Mouse (Mus musculus) MEL (cell line): Measurements from ENCODE around the gene D5Ertd579e. TPM values are rescaled to one million over a fixed set of nuclear protein-coding genes. Genes with fewer than 3 reads are reported as not detected.

ENCODE experiments used
- DNase-seq: peaks from one replicate; pipeline ENCODE4 v3.0.0; 2011; ENCODE audit warnings: low read depth, low spot score
- H3K27ac ChIP-seq: 2 replicates; pipeline ENCODE4 v1.5.1; 2012; ENCODE audit warnings: low read depth, mild to moderate bottlenecking, control low read depth, low read length, moderate library complexity; ENCODE audit not compliant: control insufficient read depth
- H3K27me3 ChIP-seq, 2 experiments: fragments of 150-350 bp in 1 of 2; sonication (generic) in 1 of 2; 2 replicates each; pipeline ENCODE4 v1.6.1; 2012; ENCODE audit warnings: low read length in 2 of 2, mild to moderate bottlenecking in 2 of 2, improper control_type of control experiment in 1 of 2, moderate library complexity in 1 of 2; ENCODE audit not compliant: insufficient read depth in 2 of 2, control insufficient read depth in 1 of 2
- H3K36me3 ChIP-seq, 2 experiments: 2 replicates each; pipeline ENCODE4 v1.6.1; 2012 to 2014; ENCODE audit warnings: low read length in 2 of 2, improper control_type of control experiment in 1 of 2, inconsistent platforms in 1 of 2, mild to moderate bottlenecking in 1 of 2; ENCODE audit not compliant: insufficient read depth in 2 of 2, control insufficient read depth in 1 of 2
- H3K4me1 ChIP-seq, 2 experiments: fragments of 150-350 bp in 1 of 2; sonication (generic) in 1 of 2; 2 replicates each; pipeline ENCODE4 v1.6.1; 2012; ENCODE audit warnings: low read length in 2 of 2, improper control_type of control experiment in 1 of 2, mild to moderate bottlenecking in 1 of 2; ENCODE audit not compliant: insufficient read depth in 2 of 2, control insufficient read depth in 1 of 2
- H3K4me3 ChIP-seq, 2 experiments: fragments of 150-350 bp in 1 of 2; sonication (generic) in 1 of 2; 2 replicates each; pipeline ENCODE4 v1.5.1; 2012; ENCODE audit warnings: low read depth in 2 of 2, low read length in 2 of 2, mild to moderate bottlenecking in 2 of 2, moderate library complexity in 2 of 2, control low read depth in 1 of 2, improper control_type of control experiment in 1 of 2; ENCODE audit not compliant: control insufficient read depth in 1 of 2, insufficient read depth in 1 of 2
- H3K79me2 ChIP-seq: 2 replicates; pipeline ENCODE4 v1.6.1; 2012; ENCODE audit warnings: mild to moderate bottlenecking, low read length, moderate library complexity; ENCODE audit not compliant: control insufficient read depth, poor library complexity, insufficient read depth
- H3K9ac ChIP-seq: 2 replicates; pipeline ENCODE4 v1.6.1; 2012; ENCODE audit warnings: low read depth, mild to moderate bottlenecking, control low read depth, low read length, moderate library complexity; ENCODE audit not compliant: control insufficient read depth, poor library complexity, severe bottlenecking
- H3K9me3 ChIP-seq: fragments of 150-350 bp; sonication (generic); replicated peaks from 2 replicates; pipeline ENCODE4 v1.6.1; 2012; ENCODE audit warnings: mild to moderate bottlenecking, low read length, improper control_type of control experiment, moderate library complexity; ENCODE audit not compliant: insufficient read depth
- BHLHE40 ChIP-seq: IDR thresholded peaks from 2 replicates; pipeline ENCODE4 v1.6.1; 2012; ENCODE audit warnings: low read depth, mild to moderate bottlenecking, inconsistent platforms, low read length, improper control_type of control experiment, borderline replicate concordance
- CHD1 ChIP-seq: IDR thresholded peaks from 2 replicates; pipeline ENCODE4 v1.6.1; 2012; ENCODE audit warnings: low read depth, mild to moderate bottlenecking, inconsistent platforms, low read length, improper control_type of control experiment
- CTCF ChIP-seq, 3 experiments: IDR thresholded peaks in 2 of 3; conservative IDR thresholded peaks in 1 of 3; 2 replicates each; pipeline ENCODE4 v1.5.1; 2011 to 2012; ENCODE audit warnings: low read length in 3 of 3, low read depth in 2 of 3, mild to moderate bottlenecking in 2 of 3, improper control_type of control experiment in 1 of 3, inconsistent platforms in 1 of 3, mixed read lengths in 1 of 3, moderate library complexity in 1 of 3; ENCODE audit not compliant: control insufficient read depth in 1 of 3, insufficient read depth in 1 of 3, poor library complexity in 1 of 3, severe bottlenecking in 1 of 3
- ETS1 ChIP-seq: IDR thresholded peaks from 2 replicates; pipeline ENCODE4 v1.6.1; 2012; ENCODE audit warnings: low read depth, mild to moderate bottlenecking, inconsistent platforms, low read length, improper control_type of control experiment, moderate library complexity
- GATA1 ChIP-seq: IDR thresholded peaks from 2 replicates; pipeline ENCODE4 v1.6.1; 2011; ENCODE audit warnings: low read depth, low read length, improper control_type of control experiment
- JUND ChIP-seq: IDR thresholded peaks from 2 replicates; pipeline ENCODE4 v1.6.1; 2011; ENCODE audit warnings: low read depth, mild to moderate bottlenecking, improper control_type of control experiment, low read length
- KAT2A ChIP-seq: conservative IDR thresholded peaks from 2 replicates; pipeline ENCODE4 v1.6.1; 2012; ENCODE audit warnings: low read depth, low read length, improper control_type of control experiment, inconsistent platforms
- MAFK ChIP-seq: IDR thresholded peaks from 2 replicates; pipeline ENCODE4 v1.6.1; 2011; ENCODE audit warnings: low read depth, mild to moderate bottlenecking, low read length, improper control_type of control experiment, borderline replicate concordance
- MAX ChIP-seq: IDR thresholded peaks from 2 replicates; pipeline ENCODE4 v1.6.1; 2011; ENCODE audit warnings: low read length, improper control_type of control experiment
- MEF2A ChIP-seq: IDR thresholded peaks from 2 replicates; pipeline ENCODE4 v1.6.1; 2014; ENCODE audit warnings: low read depth, mild to moderate bottlenecking, inconsistent platforms, low read length, improper control_type of control experiment; ENCODE audit not compliant: poor library complexity, insufficient replicate concordance, severe bottlenecking; ENCODE audit errors: extremely low read depth
- NELFE ChIP-seq: IDR thresholded peaks from 2 replicates; pipeline ENCODE4 v1.6.1; 2011; ENCODE audit warnings: low read depth, low read length, improper control_type of control experiment
- POLR2AphosphoS5 ChIP-seq: IDR thresholded peaks from 2 replicates; pipeline ENCODE4 v1.6.1; 2012; ENCODE audit warnings: low read depth, borderline replicate concordance, mild to moderate bottlenecking, inconsistent platforms, low read length, moderate library complexity, mixed read lengths
- RCOR1 ChIP-seq: IDR thresholded peaks from 2 replicates; pipeline ENCODE4 v1.6.1; 2012; ENCODE audit warnings: low read depth, mild to moderate bottlenecking, inconsistent platforms, low read length, improper control_type of control experiment
- TAL1 ChIP-seq: IDR thresholded peaks from 2 replicates; pipeline ENCODE4 v1.6.1; 2012; ENCODE audit warnings: mild to moderate bottlenecking, inconsistent platforms, low read length, moderate library complexity, mixed read lengths
- TBP ChIP-seq: IDR thresholded peaks from 2 replicates; pipeline ENCODE4 v1.8.0; 2011; ENCODE audit warnings: low read depth, low read length, improper control_type of control experiment
- UBTF ChIP-seq: IDR thresholded peaks from 2 replicates; pipeline ENCODE4 v1.6.1; 2012; ENCODE audit warnings: low read depth, mild to moderate bottlenecking, inconsistent platforms, low read length, improper control_type of control experiment, moderate library complexity, borderline replicate concordance; ENCODE audit not compliant: insufficient read depth
- ZC3H11A ChIP-seq: IDR thresholded peaks from 2 replicates; pipeline ENCODE4 v1.6.1; 2012; ENCODE audit warnings: low read depth, mild to moderate bottlenecking, inconsistent platforms, low read length, improper control_type of control experiment
- ZMIZ1 ChIP-seq: IDR thresholded peaks from 2 replicates; pipeline ENCODE4 v1.6.1; 2012; ENCODE audit warnings: low read depth, mild to moderate bottlenecking, inconsistent platforms, low read length, improper control_type of control experiment, moderate library complexity
- polyA plus RNA-seq, 2 experiments: library from polyadenylated mRNA; stranded (reverse) in 1 of 2; unstranded in 1 of 2; fragments of >175 nt in 1 of 2; fragments of >200 nt in 1 of 2; gene quantifications; 2 replicates each; pipeline versions ENCODE4 v1.2.1 to v1.2.4; 2012; ENCODE audit warnings: low replicate concordance in 2 of 2, low read depth in 1 of 2; ENCODE audit not compliant: insufficient read length in 2 of 2, insufficient read depth in 1 of 2, missing spikeins in 1 of 2
- total RNA-seq: library from RNA; depleted of rRNA; stranded (reverse); fragments of 300-350 nt; gene quantifications from 2 replicates; pipeline ENCODE4 v1.2.3, GENCODE M21; 2012

The D5Ertd579e gene
- total and polyA plus RNA-seq, 3 experiments: 15.9 to 31.1 TPM; not detected in 1

- no peak overlapping the region for H3K9ac ChIP-seq
- no peak for TF ChIP-seq KAT2A
- no peak for TF ChIP-seq POLR2AphosphoS5
- TF ChIP-seq MAFK: no peak
- no peak for TF ChIP-seq CTCF (IDR thresholded peaks at IDR 0.05 in 2 of 3, conservative IDR thresholded peaks at IDR 0.05 in 1 of 3; ENCODE audit: control insufficient read depth in 1 of 3, insufficient read depth in 1 of 3, low read depth in 2 of 3, low read length in 3 of 3, poor library complexity in 1 of 3, severe bottlenecking in 1 of 3)
- no peak for TF ChIP-seq ZC3H11A
- no peak for TF ChIP-seq GATA1
- TF ChIP-seq JUND: no peak
- no peak for TF ChIP-seq TBP
- TF ChIP-seq MEF2A: no peak
- TF ChIP-seq MAX: no peak
- TF ChIP-seq TAL1: no peak
- no peak for TF ChIP-seq CHD1
Observed at GRCm38 (mm10) chr5:36618356-36618755, 77.5 kb downstream of the D5Ertd579e start.

DNA sequence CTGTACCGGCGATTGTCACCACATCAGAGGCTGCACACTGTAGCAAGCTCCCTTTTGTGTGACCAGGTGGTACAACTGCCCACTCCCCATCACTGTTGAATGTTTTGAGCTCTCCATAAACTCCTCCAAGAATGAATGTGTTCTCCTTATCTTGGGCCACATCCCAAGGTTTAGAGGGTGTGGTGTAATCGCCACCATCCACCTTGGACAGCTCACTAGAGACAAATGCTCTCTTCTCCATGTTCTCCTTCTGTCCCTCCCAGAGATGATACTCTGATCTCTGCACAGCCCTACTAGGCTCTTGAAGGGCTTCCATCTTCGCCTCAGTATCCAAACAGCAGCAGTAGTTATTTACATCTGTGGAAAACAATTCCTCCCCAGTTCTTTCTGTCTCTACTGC lies 81.7 kb downstream of the D5Ertd579e start:
- Histone ChIP-seq H3K36me3 (peaks cover 0 to 22% of the 10 kb centered on the region in 2 experiments; a peak in 3 of 4 replicates), H3K9me3 (no peaks in the 10 kb centered on the region), H3K27ac (no peak overlapping the region), H3K4me3 (no peak overlapping the region), H3K79me2 (no peaks in the 10 kb centered on the region), H3K9ac (no peak overlapping the region), H3K27me3 (no peaks in the 10 kb centered on the region), H3K4me1 (no peaks in the 10 kb centered on the region; a peak in 1 of 4 replicates)
- TF ChIP-seq ETS1 (no peak), MAFK (no peak), ZMIZ1 (no peak), CTCF (IDR thresholded peaks at IDR 0.05 in 2 of 3, conservative IDR thresholded peaks at IDR 0.05 in 1 of 3; ENCODE audit: control insufficient read depth in 1 of 3, insufficient read depth in 1 of 3, low read depth in 2 of 3, low read length in 3 of 3, poor library complexity in 1 of 3, severe bottlenecking in 1 of 3) (no peak), NELFE (no peak), BHLHE40 (no peak), GATA1 (no peak), KAT2A (no peak), TAL1 (no peak), RCOR1 (no peak), ZC3H11A (no peak), UBTF (no peak), MEF2A (no peak)
- DNase-seq: no peak

More at GRCm38 (mm10) chr5:36618356-36618755, 77.5 kb downstream of the D5Ertd579e start:
- H3K9me3 ChIP-seq: no peaks in the 10 kb centered on the region
- no peaks in the 10 kb centered on the region for H3K27me3 ChIP-seq
- H3K79me2 ChIP-seq: peaks cover 2% of the 10 kb centered on the region; the same call in 1 of the 2 replicates
- no peak overlapping the region for H3K27ac ChIP-seq
- no peak overlapping the region for H3K4me3 ChIP-seq
- peaks cover 16% of the 10 kb centered on the region in 2 experiments for H3K4me1 ChIP-seq
- peaks cover 19 to 21% of the 10 kb centered on the region in 2 experiments for H3K36me3 ChIP-seq
- no peak for DNase-seq
